Mouse (Mus musculus): ENCODE measurements around the gene Inpp5f. TPM values are rescaled to one million over a fixed set of nuclear protein-coding genes. Genes with fewer than 3 reads are reported as not detected.
A peak's percentile ranks its signal among the peaks of the same experiment; 100 is the strongest.
"Not testable (repeated sequence)": the region's sequence is repeated elsewhere in the genome, so short reads cannot be mapped to it uniquely, and the experiment has no call there.

Gene Inpp5f
- polyA plus RNA-seq (2014; fragmentation: Nextera tagmentation; extraction: Ambion mirVana), result 404 and 444 TPM in 2 replicates

- peak within 1 kb of the TSS; percentile 82 for H3K4me3 ChIP-seq (replicated peaks; ENCODE audit: low read depth, low read length)
- peak; percentile 97 for DNase-seq
- H3K27ac ChIP-seq (replicated peaks; ENCODE audit: low read depth, low read length), result peak within 1 kb of the TSS; percentile 79
- H3K4me1 ChIP-seq (ENCODE audit: control insufficient read depth, insufficient read depth, low read length), result peaks cover 8% of the 10 kb centered on the region; the same call in 1 of the 2 replicates
- H3K4me2 ChIP-seq (ENCODE audit: low read length), result peak within 1 kb of the TSS; percentile 85
- no peaks in the 10 kb centered on the region for H3K36me3 ChIP-seq (ENCODE audit: control insufficient read depth, insufficient read depth, low read length)
- H3K9me3 ChIP-seq (ENCODE audit: control insufficient read depth, low read length), result no peaks in the 10 kb centered on the region
- ATAC-seq (ENCODE audit: low FRiP score, low TSS enrichment), result peak; percentile 99
- no peaks in the 10 kb centered on the region for H3K27me3 ChIP-seq (ENCODE audit: control insufficient read depth, insufficient read depth, low read length)
- 1% methylated on average over 51 of the region's 68 CpGs for WGBS
- peak within 1 kb of the TSS; percentile 84 for H3K9ac ChIP-seq (replicated peaks; ENCODE audit: low read length)
These were observed at the start of gene Inpp5f for GRCm38 (mm10) chr7:128610897-128611798. Gene Inpp5f, plus strand, starts transcription at chr7:128611328.

- Histone ChIP-seq H3K4me1 (ENCODE audit: control insufficient read depth, insufficient read depth, low read length) (no peaks in the 10 kb centered on the region), H3K9me3 (ENCODE audit: control insufficient read depth, low read length) (no peaks in the 10 kb centered on the region), H3K9ac (replicated peaks; ENCODE audit: low read length) (no peak overlapping the region), H3K4me3 (replicated peaks; ENCODE audit: low read depth, low read length) (no peak overlapping the region), H3K27me3 (ENCODE audit: control insufficient read depth, insufficient read depth, low read length) (no peaks in the 10 kb centered on the region), H3K27ac (replicated peaks; ENCODE audit: low read depth, low read length) (no peak overlapping the region), H3K4me2 (ENCODE audit: low read length) (no peak overlapping the region), H3K36me3 (ENCODE audit: control insufficient read depth, insufficient read depth, low read length) (no peaks in the 10 kb centered on the region)
- WGBS, result 44% methylated on average over 4 of the region's 4 CpGs
- ATAC-seq (ENCODE audit: low FRiP score, low TSS enrichment) (no peak), DNase-seq (peak; percentile 39)
These were observed 47.8 kb upstream of the Inpp5f start for GRCm38 (mm10) chr7:128563373-128563772.

GRCm38 (mm10) chr7:128566311-128566710 lies 44.8 kb upstream of the Inpp5f start:
- no peak for ATAC-seq (ENCODE audit: low FRiP score, low TSS enrichment)
- no peak overlapping the region for H3K4me3 ChIP-seq (replicated peaks; ENCODE audit: low read depth, low read length)
- H3K4me2 ChIP-seq (ENCODE audit: low read length), result no peak overlapping the region
- no peak for DNase-seq
- no peak overlapping the region for H3K27ac ChIP-seq (replicated peaks; ENCODE audit: low read depth, low read length)
- no peaks in the 10 kb centered on the region for H3K36me3 ChIP-seq (ENCODE audit: control insufficient read depth, insufficient read depth, low read length)
- no peaks in the 10 kb centered on the region for H3K9me3 ChIP-seq (ENCODE audit: control insufficient read depth, low read length)
- 79% methylated on average over 7 of the region's 7 CpGs for WGBS
- H3K9ac ChIP-seq (replicated peaks; ENCODE audit: low read length), result no peak overlapping the region
- no peaks in the 10 kb centered on the region for H3K4me1 ChIP-seq (ENCODE audit: control insufficient read depth, insufficient read depth, low read length)
- no peaks in the 10 kb centered on the region for H3K27me3 ChIP-seq (ENCODE audit: control insufficient read depth, insufficient read depth, low read length)

- no peaks in the 10 kb centered on the region for H3K27me3 ChIP-seq (ENCODE audit: control insufficient read depth, insufficient read depth, low read length)
- DNase-seq, result no peak
- H3K4me3 ChIP-seq (replicated peaks; ENCODE audit: low read depth, low read length), result no peak overlapping the region
- no peaks in the 10 kb centered on the region for H3K36me3 ChIP-seq (ENCODE audit: control insufficient read depth, insufficient read depth, low read length)
- no peaks in the 10 kb centered on the region for H3K4me1 ChIP-seq (ENCODE audit: control insufficient read depth, insufficient read depth, low read length)
- no peaks in the 10 kb centered on the region for H3K9me3 ChIP-seq (ENCODE audit: control insufficient read depth, low read length)
- H3K27ac ChIP-seq (replicated peaks; ENCODE audit: low read depth, low read length), result no peak overlapping the region
- H3K4me2 ChIP-seq (ENCODE audit: low read length), result no peak overlapping the region
- ATAC-seq (ENCODE audit: low FRiP score, low TSS enrichment), result no peak
- no peak overlapping the region for H3K9ac ChIP-seq (replicated peaks; ENCODE audit: low read length)
- 88% methylated on average over 8 of the region's 8 CpGs for WGBS
These were observed 43.4 kb upstream of the Inpp5f start for GRCm38 (mm10) chr7:128567561-128568244.

- not testable (repeated sequence) for ATAC-seq (ENCODE audit: low FRiP score, low TSS enrichment); DNase-seq; H3K9me3 ChIP-seq (ENCODE audit: control insufficient read depth, low read length); H3K27ac ChIP-seq (replicated peaks; ENCODE audit: low read depth, low read length); H3K4me3 ChIP-seq (replicated peaks; ENCODE audit: low read depth, low read length); H3K27me3 ChIP-seq (ENCODE audit: control insufficient read depth, insufficient read depth, low read length); H3K36me3 ChIP-seq (ENCODE audit: control insufficient read depth, insufficient read depth, low read length); H3K4me1 ChIP-seq (ENCODE audit: control insufficient read depth, insufficient read depth, low read length); H3K4me2 ChIP-seq (ENCODE audit: low read length); H3K9ac ChIP-seq (replicated peaks; ENCODE audit: low read length)
- 88% methylated on average over 2 of the region's 2 CpGs for WGBS
These were observed 41.7 kb upstream of the Inpp5f start for GRCm38 (mm10) chr7:128569429-128569828.

GRCm38 (mm10) chr7:128569987-128570656 lies 41.0 kb upstream of the Inpp5f start:
- no peaks in the 10 kb centered on the region for H3K9me3 ChIP-seq (ENCODE audit: control insufficient read depth, low read length)
- H3K4me3 ChIP-seq (replicated peaks; ENCODE audit: low read depth, low read length), result no peak overlapping the region
- ATAC-seq (ENCODE audit: low FRiP score, low TSS enrichment), result no peak
- H3K4me2 ChIP-seq (ENCODE audit: low read length), result no peak overlapping the region
- no peak overlapping the region for H3K27ac ChIP-seq (replicated peaks; ENCODE audit: low read depth, low read length)
- WGBS, result 91% methylated on average over 8 of the region's 8 CpGs
- no peaks in the 10 kb centered on the region for H3K4me1 ChIP-seq (ENCODE audit: control insufficient read depth, insufficient read depth, low read length)
- H3K36me3 ChIP-seq (ENCODE audit: control insufficient read depth, insufficient read depth, low read length), result no peaks in the 10 kb centered on the region
- no peaks in the 10 kb centered on the region for H3K27me3 ChIP-seq (ENCODE audit: control insufficient read depth, insufficient read depth, low read length)
- DNase-seq, result no peak
- no peak overlapping the region for H3K9ac ChIP-seq (replicated peaks; ENCODE audit: low read length)

- H3K4me2 ChIP-seq (ENCODE audit: low read length); H3K36me3 ChIP-seq (ENCODE audit: control insufficient read depth, insufficient read depth, low read length); H3K27ac ChIP-seq (replicated peaks; ENCODE audit: low read depth, low read length); H3K9me3 ChIP-seq (ENCODE audit: control insufficient read depth, low read length); H3K27me3 ChIP-seq (ENCODE audit: control insufficient read depth, insufficient read depth, low read length); H3K9ac ChIP-seq (replicated peaks; ENCODE audit: low read length); ATAC-seq (ENCODE audit: low FRiP score, low TSS enrichment); DNase-seq; H3K4me1 ChIP-seq (ENCODE audit: control insufficient read depth, insufficient read depth, low read length); H3K4me3 ChIP-seq (replicated peaks; ENCODE audit: low read depth, low read length): not testable (repeated sequence)
- 94% methylated on average over 7 of the region's 7 CpGs for WGBS
These were observed 40.5 kb upstream of the Inpp5f start for GRCm38 (mm10) chr7:128570657-128571056.

- no peak for ATAC-seq (ENCODE audit: low FRiP score, low TSS enrichment)
- DNase-seq, result no peak
- no peak overlapping the region for H3K4me3 ChIP-seq (replicated peaks; ENCODE audit: low read depth, low read length)
- H3K4me2 ChIP-seq (ENCODE audit: low read length), result no peak overlapping the region
- no peaks in the 10 kb centered on the region for H3K36me3 ChIP-seq (ENCODE audit: control insufficient read depth, insufficient read depth, low read length)
- no peak overlapping the region for H3K27ac ChIP-seq (replicated peaks; ENCODE audit: low read depth, low read length)
- no peaks in the 10 kb centered on the region for H3K4me1 ChIP-seq (ENCODE audit: control insufficient read depth, insufficient read depth, low read length)
- no peak overlapping the region for H3K9ac ChIP-seq (replicated peaks; ENCODE audit: low read length)
- no peaks in the 10 kb centered on the region for H3K27me3 ChIP-seq (ENCODE audit: control insufficient read depth, insufficient read depth, low read length)
- 88% methylated on average over 4 of the region's 4 CpGs for WGBS
- no peaks in the 10 kb centered on the region for H3K9me3 ChIP-seq (ENCODE audit: control insufficient read depth, low read length)
These were observed 39.1 kb upstream of the Inpp5f start for GRCm38 (mm10) chr7:128572030-128572429.

All from midbrain, embryonic 14.5 days (tissue).